Mouse (Mus musculus) ovary, postnatal 36 days (tissue): Measurements from ENCODE around the gene Pear1.

Experiments
- DNase-seq: peaks from one replicate; pipeline ENCODE4 v3.0.0; 2022; ENCODE audit warnings: low spot score, mixed read lengths

Pear1 gene

DNA sequence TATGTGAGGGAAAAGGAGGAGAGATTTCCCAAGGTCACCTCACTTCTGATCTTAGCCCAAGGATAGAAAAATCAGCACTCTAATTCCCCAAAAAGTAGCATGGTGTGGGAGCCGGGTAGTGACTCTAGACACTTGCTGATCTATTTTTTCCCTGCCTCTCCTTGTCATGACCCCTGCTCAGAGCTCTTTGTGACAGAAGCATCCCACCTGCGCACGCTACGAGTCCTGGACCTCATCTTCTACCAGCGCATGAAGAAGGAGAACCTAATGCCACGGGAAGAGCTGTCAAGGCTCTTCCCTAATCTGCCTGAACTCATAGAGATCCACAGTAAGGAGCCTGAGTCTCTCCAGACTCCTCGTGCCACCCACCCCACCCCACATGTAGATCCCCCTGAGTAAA, 97.9 kb downstream of the Pear1 start:
- DNase-seq, result no peak

- no peak for DNase-seq
These were observed 98.5 kb downstream of the Pear1 start for GRCm38 (mm10) chr3:87725396-87726160.

GRCm38 (mm10) chr3:87724556-87724955, 99.5 kb downstream of the Pear1 start:
- no peak for DNase-seq

DNA sequence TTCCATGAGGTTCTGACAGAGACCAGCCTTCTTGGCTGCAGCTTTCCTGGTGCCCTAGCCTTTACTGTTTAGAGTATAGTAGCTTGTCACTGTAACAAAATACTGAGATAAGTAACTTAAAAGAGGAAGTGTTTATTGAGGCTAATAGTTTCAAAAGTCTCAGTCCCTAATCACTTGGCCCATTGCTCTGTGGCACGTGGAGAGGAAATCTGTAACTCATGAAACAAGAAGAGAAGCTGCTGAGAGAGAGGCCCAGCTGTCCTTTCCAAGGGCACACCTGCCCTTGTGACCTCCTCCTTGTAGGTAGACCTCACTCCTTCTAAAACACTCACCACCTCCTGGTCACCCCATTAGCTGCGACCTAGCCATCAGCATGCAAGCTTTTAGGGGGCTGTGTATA, 105.6 kb downstream of the Pear1 start:
- no peak for DNase-seq
